ENCODE assay signal across 8 mouse cellular contexts in the genomic region with DNA sequence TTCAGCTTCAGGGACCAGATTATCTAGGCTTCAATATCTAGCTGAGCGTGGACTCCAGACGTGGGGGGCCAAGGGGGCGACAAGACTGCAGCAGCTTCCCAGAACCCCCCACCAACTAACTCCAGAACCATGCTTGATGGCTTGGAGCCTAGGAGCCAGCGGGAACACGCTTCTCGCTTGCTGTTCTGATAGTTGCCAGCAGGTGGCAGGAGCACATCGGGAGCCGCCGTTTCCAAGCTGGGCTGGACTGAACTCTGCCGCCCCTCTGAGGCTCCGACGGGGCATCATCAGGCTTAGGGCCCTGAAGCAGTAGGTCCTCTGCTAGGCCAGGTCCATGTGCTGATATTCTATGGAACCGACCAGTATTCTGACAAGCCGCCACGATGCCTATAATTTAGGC. TPM values are rescaled to one million over a fixed set of nuclear protein-coding genes. Genes with fewer than 3 reads are reported as not detected.
A peak's percentile ranks its signal among the peaks of the same experiment; 100 is the strongest.
DNase-seq lines count a peak whose midpoint lies in the region; ATAC-seq and TF ChIP-seq lines count a peak whose summit lies in the region.

No protein-coding gene starts in this region.

- H3K27ac ChIP-seq in heart, embryonic 14.5 days (replicated peaks in 1 of 2; ENCODE audit: control insufficient read depth in 1 of 2, insufficient read depth in 1 of 2, low read depth in 2 of 2, low read length in 2 of 2): peak overlapping the region; percentile 54 to 62; a peak in 3 of 4 replicates
- H3K27ac ChIP-seq in kidney, postnatal 0 days: no peak overlapping the region
- no peak overlapping the region for H3K27ac ChIP-seq in liver, embryonic 14.5 days
- no peak overlapping the region for H3K27ac ChIP-seq in neural tube, embryonic 12.5 days
- H3K27ac ChIP-seq in stomach, embryonic 16.5 days (ENCODE audit: low read length): peak overlapping the region; percentile 23; the same call in 1 of the 2 replicates

- H3K4me3 ChIP-seq in heart, embryonic 14.5 days (ENCODE audit: control insufficient read depth in 1 of 2, insufficient read depth in 1 of 2, low read depth in 1 of 2, low read length in 2 of 2): no peak overlapping the region
- H3K4me3 ChIP-seq in kidney, postnatal 0 days (replicated peaks; ENCODE audit: low read depth, low read length): no peak overlapping the region
- no peak overlapping the region for H3K4me3 ChIP-seq in liver, embryonic 14.5 days (ENCODE audit: insufficient read depth in 1 of 2, low read depth in 2 of 2, low read length in 2 of 2)
- no peak overlapping the region for H3K4me3 ChIP-seq in neural tube, embryonic 12.5 days
- no peak overlapping the region for H3K4me3 ChIP-seq in stomach, embryonic 16.5 days (replicated peaks; ENCODE audit: low read length)

- H3K4me2 ChIP-seq in heart, embryonic 14.5 days (ENCODE audit: low read length): peak overlapping the region; percentile 1; the same call in 1 of the 2 replicates
- no peak overlapping the region for H3K4me2 ChIP-seq in kidney, postnatal 0 days (ENCODE audit: low read length)
- no peak overlapping the region for H3K4me2 ChIP-seq in liver, embryonic 14.5 days (ENCODE audit: low read depth)
- 0 out of 2 replicates have a peak overlapping the region, but pooled peaks have one; percentile 7 for H3K4me2 ChIP-seq in neural tube, embryonic 12.5 days (replicated peaks)
- no peak overlapping the region; the same call in 1 of the 2 replicates for H3K4me2 ChIP-seq in stomach, embryonic 16.5 days (ENCODE audit: low read depth, low read length)

- TF ChIP-seq CTCF in kidney, postnatal 0 days (IDR thresholded peaks at IDR 0.05; ENCODE audit: low read depth): peak; percentile 99
- peak; percentile 99 for TF ChIP-seq CTCF in liver, embryonic 14.5 days (IDR thresholded peaks at IDR 0.05; ENCODE audit: low read depth)

- no peaks in the 10 kb centered on the region for H3K27me3 ChIP-seq in heart, embryonic 14.5 days (ENCODE audit: control insufficient read depth, insufficient read depth, low read length)
- no peaks in the 10 kb centered on the region for H3K27me3 ChIP-seq in kidney, postnatal 0 days (ENCODE audit: insufficient read depth, low read length)
- no peaks in the 10 kb centered on the region for H3K27me3 ChIP-seq in liver, embryonic 14.5 days (ENCODE audit: control insufficient read depth, insufficient read depth, low read length)
- no peaks in the 10 kb centered on the region for H3K27me3 ChIP-seq in neural tube, embryonic 12.5 days (replicated peaks)
- H3K27me3 ChIP-seq in stomach, embryonic 16.5 days (ENCODE audit: control insufficient read depth, insufficient read depth, low read length): no peaks in the 10 kb centered on the region

- peak; percentile 72 for ATAC-seq in CD4-positive, CD25-positive, alpha-beta regulatory T cell, adult 4 months
- ATAC-seq in erythroblast, adult 5-6 weeks (replicated peaks; ENCODE audit: low FRiP score, poor library complexity, severe bottlenecking): peak; percentile 81
- ATAC-seq in heart, embryonic 14.5 days (ENCODE audit: insufficient number of reproducible peaks, insufficient read depth, low FRiP score, low read depth): peak; percentile 34; the same call in 1 of the 2 replicates
- ATAC-seq in kidney, postnatal 0 days (replicated peaks; ENCODE audit: low FRiP score, low read depth): peak; percentile 65
- 0 out of 2 replicates have a peak, but pooled peaks have one; percentile 35 for ATAC-seq in liver, embryonic 14.5 days (ENCODE audit: insufficient read depth)
- peak; percentile 50; the same call in 1 of the 2 replicates for ATAC-seq in neural tube, embryonic 12.5 days (ENCODE audit: low FRiP score, low read depth)
- peak; percentile 41; the same call in 1 of the 2 replicates for ATAC-seq in stomach, embryonic 16.5 days (ENCODE audit: insufficient read depth, low FRiP score)

- peak; percentile 92 for DNase-seq in brain, adult 2 months (ENCODE audit: low read depth, low spot score)
- peak; percentile 90 for DNase-seq in kidney, postnatal 0 days (ENCODE audit: low spot score)
- DNase-seq in liver, embryonic 14.5 days (ENCODE audit: low read depth in 3 of 3, low spot score in 3 of 3): peak; percentile 40 to 44 (median 43)

- no peak overlapping the region for H3K9ac ChIP-seq in heart, embryonic 14.5 days (ENCODE audit: low read length)
- no peak overlapping the region for H3K9ac ChIP-seq in kidney, postnatal 0 days (ENCODE audit: low read depth, low read length)
- H3K9ac ChIP-seq in liver, embryonic 14.5 days (replicated peaks): no peak overlapping the region
- H3K9ac ChIP-seq in neural tube, embryonic 12.5 days: no peak overlapping the region
- no peak overlapping the region for H3K9ac ChIP-seq in stomach, embryonic 16.5 days (ENCODE audit: low read length)

- no peak for TF ChIP-seq EP300 in liver, embryonic 14.5 days (IDR thresholded peaks at IDR 0.05; ENCODE audit: low read depth)

- WGBS in heart, embryonic 14.5 days: 4% methylated on average over 15 of the region's 15 CpGs
- WGBS in kidney, postnatal 0 days: 5% methylated on average over 15 of the region's 15 CpGs
- WGBS in liver, embryonic 14.5 days (ENCODE audit: insufficient replicate concordance): 4% methylated on average over 15 of the region's 15 CpGs
- 6% methylated on average over 15 of the region's 15 CpGs for WGBS in neural tube, embryonic 12.5 days
- WGBS in stomach, embryonic 16.5 days: 4% methylated on average over 15 of the region's 15 CpGs

- H3K36me3 ChIP-seq in heart, embryonic 14.5 days (ENCODE audit: control insufficient read depth, insufficient read depth, low read length): no peaks in the 10 kb centered on the region
- H3K36me3 ChIP-seq in kidney, postnatal 0 days (ENCODE audit: insufficient read depth, low read length): no peaks in the 10 kb centered on the region
- H3K36me3 ChIP-seq in liver, embryonic 14.5 days (replicated peaks; ENCODE audit: control insufficient read depth, insufficient read depth, low read depth): no peaks in the 10 kb centered on the region
- no peaks in the 10 kb centered on the region for H3K36me3 ChIP-seq in neural tube, embryonic 12.5 days
- no peaks in the 10 kb centered on the region for H3K36me3 ChIP-seq in stomach, embryonic 16.5 days (ENCODE audit: control insufficient read depth, insufficient read depth, low read length)

- H3K9me3 ChIP-seq in heart, embryonic 14.5 days (ENCODE audit: control insufficient read depth, low read length): no peaks in the 10 kb centered on the region
- no peaks in the 10 kb centered on the region for H3K9me3 ChIP-seq in kidney, postnatal 0 days (replicated peaks; ENCODE audit: low read length)
- H3K9me3 ChIP-seq in liver, embryonic 14.5 days (ENCODE audit: control insufficient read depth, low read length): no peaks in the 10 kb centered on the region
- 0 out of 2 replicates have a peak, but pooled peaks cover 4% of the 10 kb centered on the region for H3K9me3 ChIP-seq in neural tube, embryonic 12.5 days
- H3K9me3 ChIP-seq in stomach, embryonic 16.5 days (replicated peaks; ENCODE audit: control insufficient read depth, low read length): no peaks in the 10 kb centered on the region

- peaks cover 3 to 5% of the 10 kb centered on the region in 2 experiments; a peak in 2 of 4 replicates for H3K4me1 ChIP-seq in heart, embryonic 14.5 days (ENCODE audit: control insufficient read depth in 2 of 2, insufficient read depth in 2 of 2, low read length in 2 of 2)
- no peaks in the 10 kb centered on the region for H3K4me1 ChIP-seq in kidney, postnatal 0 days (replicated peaks; ENCODE audit: insufficient read depth, low read length)
- peaks cover 2 to 23% of the 10 kb centered on the region in 2 experiments for H3K4me1 ChIP-seq in liver, embryonic 14.5 days (replicated peaks; ENCODE audit: control insufficient read depth in 2 of 2, insufficient read depth in 2 of 2, low read length in 1 of 2)
- 0 out of 2 replicates have a peak, but pooled peaks cover 3% of the 10 kb centered on the region for H3K4me1 ChIP-seq in neural tube, embryonic 12.5 days
- H3K4me1 ChIP-seq in stomach, embryonic 16.5 days (ENCODE audit: control insufficient read depth, insufficient read depth, low read length): peaks cover 18% of the 10 kb centered on the region

RNA-seq across cellular contexts. Expression of a gene that starts 30.1 kb away (rescaled TPM):
- polyA plus RNA-seq in CD4-positive, CD25-positive, alpha-beta regulatory T cell, adult 4 months (2017; shearing (Covaris generic)): 10 to 100 TPM; 12.5 to 12.6 TPM
- total RNA-seq in erythroblast, adult 5-6 weeks (2015; ENCODE audit: low replicate concordance): 14.4 and 15.5 TPM in 2 replicates
- total RNA-seq in erythroblast, adult 5-6 weeks (2017; ENCODE audit: low replicate concordance): 5.4 and 12.4 TPM in 2 replicates
- 138 and 144 TPM in 2 replicates for polyA plus RNA-seq in heart, embryonic 14.5 days (2014; fragmentation: Nextera tagmentation; extraction: Ambion mirVana)
- 149 and 152 TPM in 2 replicates for polyA plus RNA-seq in kidney, postnatal 0 days (2015; fragmentation: Nextera tagmentation; extraction: Ambion mirVana)
- 48.6 and 56.8 TPM in 2 replicates for polyA plus RNA-seq in liver, embryonic 14.5 days (2012; rRNA removed)
- 107 and 118 TPM in 2 replicates for polyA plus RNA-seq in liver, embryonic 14.5 days (2014; fragmentation: Nextera tagmentation; extraction: Ambion mirVana)
- 129 and 132 TPM in 2 replicates for polyA plus RNA-seq in neural tube, embryonic 12.5 days (2016; fragmentation: Nextera tagmentation; extraction: Ambion mirVana)
- polyA plus RNA-seq in stomach, embryonic 16.5 days (2015; fragmentation: Nextera tagmentation; extraction: Ambion mirVana): 136 and 142 TPM in 2 replicates

RNA-seq across cellular contexts. Expression of a gene that starts 43.2 kb away (rescaled TPM):
- 1 to 10 TPM; 4.8 to 6.0 TPM for polyA plus RNA-seq in CD4-positive, CD25-positive, alpha-beta regulatory T cell, adult 4 months (2017; shearing (Covaris generic))
- 8.3 and 11.9 TPM in 2 replicates for total RNA-seq in erythroblast, adult 5-6 weeks (2015; ENCODE audit: low replicate concordance)
- total RNA-seq in erythroblast, adult 5-6 weeks (2017; ENCODE audit: low replicate concordance): 5.4 and 9.1 TPM in 2 replicates
- polyA plus RNA-seq in heart, embryonic 14.5 days (2014; fragmentation: Nextera tagmentation; extraction: Ambion mirVana): 1.8 and 2.3 TPM in 2 replicates
- polyA plus RNA-seq in kidney, postnatal 0 days (2015; fragmentation: Nextera tagmentation; extraction: Ambion mirVana): 6.5 and 6.9 TPM in 2 replicates
- 3.0 and 3.1 TPM in 2 replicates for polyA plus RNA-seq in liver, embryonic 14.5 days (2012; rRNA removed)
- polyA plus RNA-seq in liver, embryonic 14.5 days (2014; fragmentation: Nextera tagmentation; extraction: Ambion mirVana): 2.2 and 2.7 TPM in 2 replicates
- polyA plus RNA-seq in neural tube, embryonic 12.5 days (2016; fragmentation: Nextera tagmentation; extraction: Ambion mirVana): 25.0 and 31.7 TPM in 2 replicates
- 2.4 and 2.6 TPM in 2 replicates for polyA plus RNA-seq in stomach, embryonic 16.5 days (2015; fragmentation: Nextera tagmentation; extraction: Ambion mirVana)

Comparison
In these comparisons a context has a peak if more than half of its experiments do, and no peak if none do; other contexts are left out.
1. H3K27ac ChIP-seq: peak in heart, embryonic 14.5 days (2 of 2) and stomach, embryonic 16.5 days (single experiment); none in kidney, postnatal 0 days (single experiment), liver, embryonic 14.5 days (single experiment) and neural tube, embryonic 12.5 days (single experiment).
2. H3K4me2 ChIP-seq: peak in heart, embryonic 14.5 days (single experiment) and neural tube, embryonic 12.5 days (single experiment); none in kidney, postnatal 0 days (single experiment), liver, embryonic 14.5 days (single experiment) and stomach, embryonic 16.5 days (single experiment).
3. Peak in every context shown above with its lines, with median percentiles within 50 percentile points of each other: ATAC-seq and DNase-seq.